Comparison of ENCODE assay signal across 10 mouse cellular contexts in the genomic region with DNA sequence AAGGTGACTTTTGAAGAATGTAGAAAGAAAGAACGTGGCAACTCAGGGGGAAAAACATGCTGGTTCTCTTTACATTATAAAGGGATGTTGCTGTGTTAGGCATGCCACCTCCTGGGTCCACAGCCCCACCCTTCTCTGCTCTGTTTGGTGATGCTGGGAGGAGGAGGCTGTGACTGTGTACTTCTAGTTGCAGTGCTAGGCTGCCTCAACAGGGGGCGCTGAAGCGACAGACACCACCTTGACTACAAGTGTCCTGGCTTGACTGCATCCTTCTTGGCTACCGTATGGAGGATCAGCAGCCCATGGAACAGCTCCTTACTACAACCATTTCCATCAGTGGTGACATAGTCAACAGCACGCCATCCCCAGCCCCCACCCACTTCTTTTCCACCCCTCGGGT.
DNase-seq lines count a peak whose midpoint lies in the region; ATAC-seq and TF ChIP-seq lines count a peak whose summit lies in the region.
"Had no signal": no experiment of that assay in that cellular context is flagged by ENCODE, and none has a peak within 500 bp of the region (broad histone marks: within the 10 kb centered on the region; RNA-seq: fewer than 3 reads in every experiment).

No protein-coding gene starts in this region.

- no peak overlapping the region for H3K4me2 ChIP-seq in forebrain, postnatal 0 days (ENCODE audit: low read depth)
- no peak overlapping the region for H3K4me2 ChIP-seq in forebrain, embryonic 14.5 days (ENCODE audit: low read length)
- no peak overlapping the region for H3K4me2 ChIP-seq in midbrain, embryonic 16.5 days (ENCODE audit: low read length)
- H3K4me2 ChIP-seq: neural tube, embryonic 12.5 days had no signal

- H3K4me3 ChIP-seq in forebrain, postnatal 0 days (ENCODE audit: low read depth, low read length) = no peak overlapping the region
- H3K4me3 ChIP-seq in forebrain, embryonic 14.5 days (ENCODE audit: low read depth, low read length) = no peak overlapping the region
- H3K4me3 ChIP-seq in midbrain, embryonic 16.5 days (ENCODE audit: low read depth, low read length) = no peak overlapping the region
- H3K4me3 ChIP-seq: neural tube, embryonic 12.5 days had no signal

- H3K9ac ChIP-seq in forebrain, postnatal 0 days = no peak overlapping the region
- H3K9ac ChIP-seq in forebrain, embryonic 14.5 days (ENCODE audit: low read length) = no peak overlapping the region
- no peak overlapping the region for H3K9ac ChIP-seq in midbrain, embryonic 16.5 days (ENCODE audit: low read depth, low read length)
- H3K9ac ChIP-seq: neural tube, embryonic 12.5 days had no signal

- no peak overlapping the region for H3K27ac ChIP-seq in forebrain, postnatal 0 days (ENCODE audit: low read depth, low read length)
- no peak overlapping the region for H3K27ac ChIP-seq in forebrain, embryonic 14.5 days (ENCODE audit: low read depth, low read length)
- H3K27ac ChIP-seq in midbrain, embryonic 16.5 days (ENCODE audit: low read length) = no peak overlapping the region
- H3K27ac ChIP-seq: neural tube, embryonic 12.5 days had no signal

- 58% methylated on average over 6 of the region's 6 CpGs for WGBS in forebrain, postnatal 0 days
- 66% methylated on average over 6 of the region's 6 CpGs for WGBS in forebrain, embryonic 14.5 days
- WGBS in midbrain, embryonic 16.5 days = 57% methylated on average over 6 of the region's 6 CpGs

- no peak for ATAC-seq in forebrain, postnatal 0 days
- no peak for ATAC-seq in forebrain, embryonic 14.5 days
- ATAC-seq in midbrain, embryonic 16.5 days = no peak

- H3K27me3 ChIP-seq in forebrain, postnatal 0 days (ENCODE audit: insufficient read depth, low read length) = no peaks in the 10 kb centered on the region
- H3K27me3 ChIP-seq in forebrain, embryonic 14.5 days (replicated peaks; ENCODE audit: control insufficient read depth, insufficient read depth, low read length) = no peaks in the 10 kb centered on the region
- no peaks in the 10 kb centered on the region for H3K27me3 ChIP-seq in midbrain, embryonic 16.5 days (ENCODE audit: control insufficient read depth, insufficient read depth, low read depth, low read length)
- H3K27me3 ChIP-seq: neural tube, embryonic 12.5 days had no signal

- DNase-seq in forebrain, postnatal 0 days = no peak
- no peak for DNase-seq in forebrain, embryonic 14.5 days (ENCODE audit: low spot score)
- DNase-seq in right cerebral cortex, adult 18-20 months = peak; percentile 9
- DNase-seq in right cerebral cortex, postnatal 25 days = no peak
- peak; percentile 21 to 28 for DNase-seq in cerebellum, postnatal 36 days
- DNase-seq in layer of hippocampus, adult 8-10 months (ENCODE audit: low spot score in 2 of 2) = peak; percentile 10 to 27
- DNase-seq in natural killer cell, adult 2 months (ENCODE audit: low spot score in 2 of 2) = no peak

- H3K9me3 ChIP-seq in forebrain, postnatal 0 days (ENCODE audit: low read length) = no peaks in the 10 kb centered on the region
- H3K9me3 ChIP-seq in forebrain, embryonic 14.5 days (replicated peaks; ENCODE audit: control insufficient read depth, low read length) = no peaks in the 10 kb centered on the region
- H3K9me3 ChIP-seq in midbrain, embryonic 16.5 days (replicated peaks; ENCODE audit: control insufficient read depth, low read length, poor library complexity, severe bottlenecking) = no peaks in the 10 kb centered on the region

- H3K36me3 ChIP-seq in forebrain, postnatal 0 days (ENCODE audit: insufficient read depth) = no peaks in the 10 kb centered on the region
- no peaks in the 10 kb centered on the region for H3K36me3 ChIP-seq in forebrain, embryonic 14.5 days (ENCODE audit: control insufficient read depth, insufficient read depth, low read length)
- no peaks in the 10 kb centered on the region for H3K36me3 ChIP-seq in midbrain, embryonic 16.5 days (ENCODE audit: control insufficient read depth, insufficient read depth, low read length)
- H3K36me3 ChIP-seq: G1E; neural tube, embryonic 12.5 days had no signal

- no peaks in the 10 kb centered on the region for H3K4me1 ChIP-seq in forebrain, postnatal 0 days (ENCODE audit: insufficient read depth)
- H3K4me1 ChIP-seq in forebrain, embryonic 14.5 days (ENCODE audit: control insufficient read depth, insufficient read depth, low read length) = no peaks in the 10 kb centered on the region
- H3K4me1 ChIP-seq in midbrain, embryonic 16.5 days (ENCODE audit: control insufficient read depth, insufficient read depth, low read length) = no peaks in the 10 kb centered on the region

- TF ChIP-seq CTCF in forebrain, postnatal 0 days (IDR thresholded peaks at IDR 0.05; ENCODE audit: low read depth) = peak; percentile 37; the same call in 1 of the 2 replicates

Comparison
In these comparisons a context has a peak if more than half of its experiments do, and no peak if none do; other contexts are left out.
1. DNase-seq: peak in right cerebral cortex, adult 18-20 months (single experiment), cerebellum, postnatal 36 days (2 of 2) and layer of hippocampus, adult 8-10 months (2 of 2); none in forebrain, postnatal 0 days (single experiment), forebrain, embryonic 14.5 days (single experiment), right cerebral cortex, postnatal 25 days (single experiment) and natural killer cell, adult 2 months (0 of 2).